Mouse (Mus musculus): Measurements from ENCODE around the gene Pla2g15.
"Not testable (repeated sequence)": the region's sequence is repeated elsewhere in the genome, so short reads cannot be mapped to it uniquely, and the experiment has no call there.

Pla2g15 gene

GRCm38 (mm10) chr8:106169017-106169933, 19.1 kb downstream of the Pla2g15 start:
- DNase-seq (ENCODE audit: low spot score in 2 of 2), result peak in 1 of 2 experiments; percentile 42

DNA sequence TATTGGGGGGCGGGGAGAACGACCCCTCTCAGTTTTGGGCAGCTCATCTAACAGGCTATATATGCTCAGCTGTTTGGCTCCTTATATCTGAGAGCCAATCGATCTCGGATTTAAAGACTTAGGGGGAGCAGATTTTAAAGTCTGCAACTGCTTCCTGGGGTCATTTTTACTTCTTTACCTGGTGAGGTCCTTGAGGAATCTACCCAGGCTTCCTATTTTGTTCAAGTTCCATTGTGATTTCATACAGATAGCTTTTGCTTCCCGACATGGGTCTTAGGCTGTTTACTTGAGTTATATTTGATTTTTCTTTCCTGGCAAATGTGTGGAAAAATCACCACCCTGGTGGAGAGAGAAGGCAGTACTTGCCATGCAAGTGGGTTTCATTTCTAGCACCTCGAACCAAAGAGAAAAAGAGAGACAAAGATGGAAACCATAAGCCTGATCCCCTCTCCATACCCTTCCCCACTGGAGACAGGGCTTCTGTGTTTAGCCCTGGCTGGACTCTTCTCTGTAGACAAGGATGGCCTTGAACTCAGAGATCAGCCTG, 19.8 kb downstream of the Pla2g15 start:
- DNase-seq (ENCODE audit: low spot score in 2 of 2), result no peak

DNA sequence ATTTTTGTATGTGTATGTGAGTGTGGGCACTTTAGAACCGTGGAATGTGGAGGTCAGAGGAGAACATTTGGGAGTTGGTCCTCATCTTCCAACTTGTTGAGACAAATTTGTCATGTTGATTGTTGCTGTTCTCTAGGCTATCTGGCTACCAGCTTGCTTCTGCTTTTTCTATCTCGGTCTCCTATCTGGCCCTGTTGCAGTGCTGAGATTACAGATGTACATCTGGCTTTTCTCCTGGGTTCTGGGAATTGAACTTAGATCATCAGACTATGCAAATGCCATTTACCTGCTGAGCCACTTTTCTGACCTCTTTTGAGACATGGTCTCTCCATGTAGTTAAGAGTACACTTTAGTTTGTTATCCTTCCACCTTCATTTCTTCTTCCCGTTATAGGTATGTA, 23.4 kb downstream of the Pla2g15 start:
- no peak for DNase-seq (ENCODE audit: low spot score in 2 of 2)

DNA sequence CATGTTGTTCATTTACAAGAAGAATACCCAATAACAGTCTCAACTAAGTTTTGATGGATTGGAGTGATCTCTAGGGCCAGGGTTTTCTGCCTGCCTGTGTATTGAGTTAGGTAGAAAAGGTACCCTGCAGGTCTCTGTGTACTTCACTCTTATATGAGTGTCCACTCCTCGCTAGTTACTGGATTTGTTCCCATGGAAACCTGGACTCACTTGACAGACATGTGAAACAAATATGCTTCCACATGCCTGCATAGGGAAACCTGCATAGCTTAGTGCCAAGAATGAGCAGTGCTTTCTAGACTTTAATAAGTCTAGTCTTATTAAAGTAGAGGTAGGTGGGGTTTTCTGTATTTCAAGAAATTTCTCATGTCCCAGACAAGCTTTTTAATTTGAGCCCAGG, 26.7 kb downstream of the Pla2g15 start:
- DNase-seq (ENCODE audit: low spot score in 2 of 2), result no peak

- DNase-seq (ENCODE audit: low spot score in 2 of 2), result no peak
Measured at GRCm38 (mm10) chr8:106177594-106177993, 27.4 kb downstream of the Pla2g15 start.

GRCm38 (mm10) chr8:106178428-106178827, 28.2 kb downstream of the Pla2g15 start:
- no peak for DNase-seq (ENCODE audit: low spot score in 2 of 2)

DNA sequence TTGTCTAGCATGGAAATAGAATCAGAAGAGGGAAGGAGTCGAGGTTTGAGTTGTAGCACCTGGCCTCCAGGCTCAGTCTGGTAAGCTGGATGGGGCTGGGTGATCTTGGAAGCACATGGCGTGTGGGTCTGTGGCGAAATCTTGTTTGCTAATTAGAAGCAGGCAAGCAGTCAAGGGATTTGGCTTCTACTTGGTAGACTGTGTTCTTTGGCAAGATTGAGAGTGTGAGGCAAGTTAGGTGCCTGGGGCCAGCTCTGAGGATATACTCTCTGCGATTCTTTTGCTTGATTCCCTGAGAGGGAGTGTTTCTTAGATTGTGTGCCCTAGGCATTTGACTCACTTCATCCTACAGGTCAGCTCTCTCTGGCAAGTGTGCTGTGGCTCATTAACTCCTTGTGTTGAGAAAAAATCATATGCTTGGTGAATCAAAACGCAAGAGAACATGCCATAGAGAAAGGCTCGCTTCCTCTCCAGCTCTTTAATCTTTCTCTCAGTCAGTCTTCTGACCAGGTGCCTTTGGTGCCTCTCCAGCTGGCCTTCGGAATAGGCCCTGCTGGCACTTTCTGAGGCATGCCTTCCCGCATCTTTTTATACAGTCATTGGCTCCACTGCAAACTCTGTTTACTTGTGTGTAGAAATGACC, 35.5 kb downstream of the Pla2g15 start:
- no peak for DNase-seq (ENCODE audit: low spot score in 2 of 2)

GRCm38 (mm10) chr8:106186394-106186793, 36.2 kb downstream of the Pla2g15 start:
- no peak for DNase-seq (ENCODE audit: low spot score in 2 of 2)

DNA sequence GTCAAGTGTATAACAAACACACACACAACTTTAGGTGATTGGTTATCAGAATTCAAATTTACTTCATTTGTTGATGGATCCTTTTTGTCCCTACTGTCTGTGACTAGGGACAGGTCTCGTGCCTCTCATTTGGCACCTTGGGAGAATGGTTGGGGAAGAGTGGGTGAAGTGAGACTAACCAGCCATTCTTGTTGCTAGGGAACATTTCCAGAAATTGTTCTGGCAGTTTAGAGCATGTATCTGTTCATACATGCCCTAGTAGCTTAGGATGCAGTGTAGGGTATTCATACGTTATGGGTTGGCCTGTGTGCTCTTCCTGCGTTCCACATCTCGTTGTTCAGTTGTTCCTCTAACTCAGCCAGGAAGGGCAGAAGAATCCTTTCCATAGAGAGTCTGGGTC, 39.0 kb downstream of the Pla2g15 start:
- no peak for DNase-seq (ENCODE audit: low spot score in 2 of 2)

DNA sequence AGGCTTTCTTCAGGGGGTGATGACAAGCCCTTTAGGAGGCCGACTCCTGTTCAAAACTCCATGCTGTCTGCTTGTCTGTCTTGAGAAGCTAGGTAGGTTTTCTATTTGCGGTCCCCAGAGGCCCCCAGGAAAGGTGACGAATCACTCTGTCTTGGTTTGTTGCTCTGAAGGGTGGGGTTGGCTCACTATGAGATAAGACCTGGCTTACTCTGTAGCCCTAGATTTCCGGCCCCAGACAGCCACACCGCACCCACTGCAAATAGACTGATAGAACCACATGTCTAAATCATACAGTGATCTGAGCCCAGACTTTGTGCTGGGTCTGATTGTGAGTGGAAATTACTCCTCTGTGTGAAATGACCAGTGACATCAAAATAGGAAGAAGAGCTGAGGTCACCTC, 41.4 kb downstream of the Pla2g15 start:
- DNase-seq (ENCODE audit: low spot score in 2 of 2), result no peak

DNA sequence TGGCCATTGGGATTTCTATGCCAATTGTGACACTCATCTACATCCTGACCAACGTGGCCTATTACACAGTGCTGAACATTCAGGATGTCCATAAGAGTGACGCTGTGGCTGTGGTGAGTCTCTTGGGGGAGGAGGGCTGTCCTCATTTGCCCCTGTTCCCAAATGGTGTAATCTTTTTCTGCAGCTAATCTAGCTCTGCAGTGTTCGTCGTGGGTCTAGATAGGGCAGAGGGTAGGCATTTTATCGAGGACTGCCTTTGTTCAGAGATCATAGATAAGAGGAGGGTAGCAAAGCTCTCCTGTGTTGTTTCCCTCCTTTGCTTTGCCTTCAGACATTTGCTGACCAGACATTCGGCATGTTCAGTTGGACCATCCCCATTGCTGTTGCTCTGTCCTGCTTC, 43.0 kb downstream of the Pla2g15 start:
- DNase-seq (ENCODE audit: low spot score in 2 of 2), result no peak

DNA sequence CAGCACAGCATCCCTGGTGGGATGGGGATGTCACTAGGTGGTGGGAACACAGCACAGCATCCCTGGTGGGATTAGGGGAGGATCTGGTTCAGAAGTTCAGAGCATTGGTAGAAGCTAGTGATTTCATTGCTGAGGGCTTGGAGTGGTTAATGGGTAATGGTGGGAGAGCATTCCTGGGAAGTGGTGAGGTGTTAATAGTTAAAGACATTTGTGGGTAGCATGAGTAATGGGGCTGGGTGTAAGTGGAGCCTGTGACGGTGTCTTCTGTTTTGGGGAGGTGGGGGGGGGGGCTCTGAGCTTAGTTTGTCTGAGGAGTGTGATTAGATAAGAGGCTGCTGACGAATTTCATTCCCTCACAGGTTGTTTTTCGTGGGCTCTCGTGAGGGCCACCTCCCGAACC, 43.9 kb downstream of the Pla2g15 start:
- no peak for DNase-seq (ENCODE audit: low spot score in 2 of 2)

GRCm38 (mm10) chr8:106198741-106199140, 48.5 kb downstream of the Pla2g15 start:
- no peak for DNase-seq (ENCODE audit: low spot score in 2 of 2)

DNA sequence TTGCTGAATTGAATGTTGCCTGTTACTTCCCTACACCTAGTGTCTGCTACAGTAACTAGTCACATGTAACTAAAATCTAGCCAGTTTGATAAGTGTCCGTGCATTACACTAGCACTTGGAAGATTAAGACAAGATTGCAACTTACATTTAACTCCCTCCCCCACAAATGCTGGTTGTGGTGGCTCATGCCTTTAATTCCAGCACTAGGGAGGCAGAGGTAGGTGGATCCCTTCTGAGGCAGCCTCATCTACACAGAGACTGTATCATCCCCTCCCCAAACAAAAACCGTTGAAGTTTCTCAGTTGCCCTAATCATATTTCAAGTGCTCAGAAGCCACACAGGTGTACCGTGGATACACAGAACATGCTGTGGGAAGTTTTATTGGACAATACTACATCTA, 49.4 kb downstream of the Pla2g15 start:
- not testable (repeated sequence) for DNase-seq (ENCODE audit: low spot score in 2 of 2)

- DNase-seq (ENCODE audit: low spot score in 2 of 2), result peak in 1 of 2 experiments; percentile 47
Measured at GRCm38 (mm10) chr8:106210035-106210731, 60.0 kb downstream of the Pla2g15 start.

GRCm38 (mm10) chr8:106210821-106211345, 60.7 kb downstream of the Pla2g15 start, which contains the start of the genes Slc7a6os and Prmt7:
Slc7a6os (minus strand) TSS chr8:106210935.
Prmt7 (plus strand) TSS chr8:106210936.
- DNase-seq (ENCODE audit: low spot score in 2 of 2), result peak; percentile 91 to 95

- no peak for DNase-seq (ENCODE audit: low spot score in 2 of 2)
Measured at GRCm38 (mm10) chr8:106211421-106211820, 61.2 kb downstream of the Pla2g15 start.

GRCm38 (mm10) chr8:106213959-106214358, 63.8 kb downstream of the Pla2g15 start:
- no peak for DNase-seq (ENCODE audit: low spot score in 2 of 2)

Data from frontal cortex, postnatal 10 days (tissue).